18 mouse cellular contexts compared by ENCODE assay signal in genomic region chr17:86267126-86267760, GRCm38 (mm10).
DNase-seq lines count a peak whose midpoint lies in the region; TF ChIP-seq lines count a peak whose summit lies in the region.
"Had no signal": no experiment of that assay in that cellular context is flagged by ENCODE, and none has a peak within 500 bp of the region (broad histone marks: within the 10 kb centered on the region; RNA-seq: fewer than 3 reads in every experiment).

No protein-coding gene starts in this region.

- intact Hi-C loops in gastrocnemius, adult 2 months (cut with DNase I): no loop called here
- intact Hi-C loops in gastrocnemius, postnatal 14 days (cut with DNase I; ENCODE audit: low total_unique reads): no loop called here

- H3K36me3 ChIP-seq in splenic B cell, adult 2 months (ENCODE audit: control insufficient read depth, insufficient read depth, low read length, poor library complexity, severe bottlenecking): no peaks in the 10 kb centered on the region
- H3K36me3 ChIP-seq: embryonic facial prominence, embryonic 13.5 days; G1E; hindbrain, embryonic 12.5 days; midbrain, embryonic 12.5 days; neural tube, embryonic 12.5 days had no signal

- DNase-seq in gastrocnemius, adult 2 months: peak; percentile 37
- no peak for DNase-seq in gastrocnemius, postnatal 14 days
- DNase-seq in thymus, postnatal 14 days: peak; percentile 10
- DNase-seq in thymus, postnatal 25 days: no peak
- DNase-seq in brain, adult 2 months (ENCODE audit: low read depth, low spot score): peak; percentile 59
- peak; percentile 25 for DNase-seq in splenic B cell, adult 2 months (ENCODE audit: low read depth, low spot score)
- no peak for DNase-seq in embryo, embryonic 11 days
- DNase-seq: heart, postnatal 10 days; kidney, postnatal 36 days; right cerebral cortex, adult 18-20 months; thymus, postnatal 36 days had no signal

- H3K4me3 ChIP-seq in gastrocnemius, adult 2 months: no peak overlapping the region
- H3K4me3 ChIP-seq: embryonic facial prominence, embryonic 13.5 days; hindbrain, embryonic 12.5 days; midbrain, embryonic 12.5 days; neural tube, embryonic 12.5 days had no signal

- no peaks in the 10 kb centered on the region for H3K27me3 ChIP-seq in splenic B cell, adult 2 months (ENCODE audit: control insufficient read depth, insufficient read depth, low read length, poor library complexity, severe bottlenecking)
- H3K27me3 ChIP-seq: embryonic facial prominence, embryonic 13.5 days; hindbrain, embryonic 12.5 days; midbrain, embryonic 12.5 days; neural tube, embryonic 12.5 days had no signal

- H3K27ac ChIP-seq in gastrocnemius, adult 2 months: no peak overlapping the region
- H3K27ac ChIP-seq: embryonic facial prominence, embryonic 13.5 days; hindbrain, embryonic 12.5 days; liver, embryonic 14.5 days; macrophage; midbrain, embryonic 12.5 days; neural tube, embryonic 12.5 days had no signal

- peak; percentile 6; the same call in 1 of the 2 replicates for TF ChIP-seq CTCF in gastrocnemius, adult 2 months (IDR thresholded peaks at IDR 0.05)

Comparison
In these comparisons a context has a peak if more than half of its experiments do, and no peak if none do; other contexts are left out.
1. DNase-seq: peak in gastrocnemius, adult 2 months (single experiment), thymus, postnatal 14 days (single experiment), brain, adult 2 months (single experiment) and splenic B cell, adult 2 months (single experiment); none in gastrocnemius, postnatal 14 days (single experiment), thymus, postnatal 25 days (single experiment) and embryo, embryonic 11 days (single experiment).